In the genomic region with DNA sequence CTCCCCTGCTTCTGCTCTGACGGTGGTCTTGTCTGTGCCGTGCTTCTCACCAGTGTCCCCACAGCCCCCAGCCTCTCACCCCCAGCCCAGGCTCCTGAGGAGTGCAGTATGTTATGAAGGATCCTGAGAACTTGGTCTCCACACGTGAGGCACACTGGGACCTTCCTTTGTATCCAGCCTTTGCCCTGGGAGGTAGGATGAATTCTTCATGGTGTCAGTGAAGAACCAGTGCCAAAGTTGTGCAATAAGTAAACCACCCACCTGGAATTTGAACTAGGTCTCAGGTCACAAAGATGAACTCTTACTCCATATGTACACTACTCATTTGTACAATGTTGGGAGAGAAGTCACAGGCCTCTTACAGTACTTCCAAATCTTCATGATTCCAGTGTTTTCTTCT, we compare ENCODE assay signal across 20 mouse cellular contexts. TPM values are rescaled to one million over a fixed set of nuclear protein-coding genes. Genes with fewer than 3 reads are reported as not detected.
A peak's percentile ranks its signal among the peaks of the same experiment; 100 is the strongest.
DNase-seq lines count a peak whose midpoint lies in the region; ATAC-seq and TF ChIP-seq lines count a peak whose summit lies in the region.
"Had no signal": no experiment of that assay in that cellular context is flagged by ENCODE, and none has a peak within 500 bp of the region (broad histone marks: within the 10 kb centered on the region; RNA-seq: fewer than 3 reads in every experiment).

A gene (minus strand): TSS at position 188 of the 400 bp plus-strand sequence.

- DNase-seq in kidney, adult 11 months: peak; percentile 84
- no peak for DNase-seq in embryonic facial prominence, embryonic 10.5 days (ENCODE audit: low spot score)
- DNase-seq in cerebellum, adult 11-12 months: no peak
- DNase-seq: cerebellum, postnatal 36 days; heart, adult 2 months; heart, postnatal 14 days; right cerebral cortex, postnatal 25 days; thymus, adult 18-20 months had no signal

- WGBS in kidney, embryonic 16.5 days: 82% methylated on average over 3 of the region's 3 CpGs
- WGBS in embryonic facial prominence, embryonic 10.5 days: 85% methylated on average over 3 of the region's 3 CpGs
- 63% methylated on average over 3 of the region's 3 CpGs for WGBS in intestine, postnatal 0 days
- 50% methylated on average over 3 of the region's 3 CpGs for WGBS in liver, embryonic 15.5 days (ENCODE audit: insufficient replicate concordance)

- H3K4me2 ChIP-seq in kidney, embryonic 16.5 days (replicated peaks; ENCODE audit: low read depth, low read length): no peak within 1 kb of the TSS
- H3K4me2 ChIP-seq in intestine, postnatal 0 days (replicated peaks; ENCODE audit: low read depth): peak within 1 kb of the TSS; percentile 25
- peak within 1 kb of the TSS; percentile 50 for H3K4me2 ChIP-seq in liver, embryonic 15.5 days
- H3K4me2 ChIP-seq: embryonic facial prominence, embryonic 13.5 days; limb, embryonic 12.5 days; neural tube, embryonic 13.5 days had no signal

- no peak within 1 kb of the TSS for H3K4me3 ChIP-seq in kidney, embryonic 16.5 days (ENCODE audit: low read length)
- no peak within 1 kb of the TSS for H3K4me3 ChIP-seq in embryonic facial prominence, embryonic 10.5 days
- no peak within 1 kb of the TSS for H3K4me3 ChIP-seq in intestine, postnatal 0 days (ENCODE audit: low read depth, low read length)
- H3K4me3 ChIP-seq in liver, embryonic 15.5 days (replicated peaks): peak within 1 kb of the TSS; percentile 36
- H3K4me3 ChIP-seq: embryonic facial prominence, embryonic 13.5 days; heart, adult 2 months; left cerebral cortex, adult 2 months; limb, embryonic 12.5 days; neural tube, embryonic 13.5 days had no signal

- H3K27ac ChIP-seq in kidney, embryonic 16.5 days (ENCODE audit: low read length): no peak within 1 kb of the TSS
- peak within 1 kb of the TSS; percentile 26; the same call in 1 of the 2 replicates for H3K27ac ChIP-seq in embryonic facial prominence, embryonic 10.5 days (replicated peaks)
- H3K27ac ChIP-seq in intestine, postnatal 0 days (ENCODE audit: low read depth, low read length): peak within 1 kb of the TSS; percentile 64
- peak within 1 kb of the TSS; percentile 78 for H3K27ac ChIP-seq in liver, embryonic 15.5 days (replicated peaks)
- H3K27ac ChIP-seq: embryonic facial prominence, embryonic 13.5 days; heart, adult 2 months; left cerebral cortex, adult 2 months; limb, embryonic 12.5 days; neural tube, embryonic 13.5 days had no signal

- no peaks in the 10 kb centered on the region for H3K4me1 ChIP-seq in kidney, embryonic 16.5 days (ENCODE audit: insufficient read depth, low read length)
- peaks cover 6% of the 10 kb centered on the region; the same call in 1 of the 2 replicates for H3K4me1 ChIP-seq in embryonic facial prominence, embryonic 10.5 days
- 0 out of 2 replicates have a peak, but pooled peaks cover 2% of the 10 kb centered on the region for H3K4me1 ChIP-seq in intestine, postnatal 0 days (replicated peaks; ENCODE audit: control insufficient read depth, insufficient read depth, low read length)
- no peaks in the 10 kb centered on the region; the same call in 1 of the 2 replicates for H3K4me1 ChIP-seq in liver, embryonic 15.5 days (replicated peaks)
- H3K4me1 ChIP-seq: neural tube, embryonic 13.5 days had no signal

- H3K9me3 ChIP-seq in kidney, embryonic 16.5 days (ENCODE audit: low read length): no peaks in the 10 kb centered on the region
- no peaks in the 10 kb centered on the region for H3K9me3 ChIP-seq in embryonic facial prominence, embryonic 10.5 days
- H3K9me3 ChIP-seq in intestine, postnatal 0 days (ENCODE audit: control insufficient read depth): no peaks in the 10 kb centered on the region
- no peaks in the 10 kb centered on the region for H3K9me3 ChIP-seq in liver, embryonic 15.5 days (replicated peaks)
- H3K9me3 ChIP-seq: embryonic facial prominence, embryonic 13.5 days; limb, embryonic 12.5 days; neural tube, embryonic 13.5 days had no signal

- TF ChIP-seq CTCF in intestine, postnatal 0 days (IDR thresholded peaks at IDR 0.05; ENCODE audit: low read depth): no peak

- no peak within 1 kb of the TSS for H3K9ac ChIP-seq in kidney, embryonic 16.5 days (replicated peaks; ENCODE audit: low read length)
- 0 out of 2 replicates have a peak within 1 kb of the TSS, but pooled peaks have one; percentile 3 for H3K9ac ChIP-seq in intestine, postnatal 0 days (ENCODE audit: low read depth, low read length)
- H3K9ac ChIP-seq in liver, embryonic 15.5 days: no peak within 1 kb of the TSS
- H3K9ac ChIP-seq: embryonic facial prominence, embryonic 13.5 days; limb, embryonic 12.5 days; neural tube, embryonic 13.5 days had no signal

- no peaks in the 10 kb centered on the region for H3K36me3 ChIP-seq in kidney, embryonic 16.5 days (ENCODE audit: insufficient read depth, low read length)
- H3K36me3 ChIP-seq in embryonic facial prominence, embryonic 10.5 days (replicated peaks): no peaks in the 10 kb centered on the region
- no peaks in the 10 kb centered on the region for H3K36me3 ChIP-seq in intestine, postnatal 0 days (ENCODE audit: control insufficient read depth, insufficient read depth)
- H3K36me3 ChIP-seq in liver, embryonic 15.5 days (replicated peaks): 0 out of 2 replicates have a peak, but pooled peaks cover 2% of the 10 kb centered on the region
- H3K36me3 ChIP-seq: embryonic facial prominence, embryonic 13.5 days; limb, embryonic 12.5 days; neural tube, embryonic 13.5 days had no signal

- no peak for ATAC-seq in kidney, embryonic 16.5 days (ENCODE audit: low FRiP score, low TSS enrichment)
- ATAC-seq in intestine, postnatal 0 days: peak; percentile 55
- ATAC-seq in liver, embryonic 15.5 days (ENCODE audit: insufficient read depth): peak; percentile 58
- no peak for ATAC-seq in megakaryocyte-erythroid progenitor cell, adult 5-6 weeks (replicated peaks; ENCODE audit: low FRiP score, low TSS enrichment, poor library complexity, severe bottlenecking)
- ATAC-seq: forebrain, embryonic 16.5 days; hindbrain, embryonic 16.5 days had no signal

- no peaks in the 10 kb centered on the region for H3K27me3 ChIP-seq in kidney, embryonic 16.5 days (ENCODE audit: insufficient read depth, low read length)
- no peaks in the 10 kb centered on the region; the same call in 1 of the 2 replicates for H3K27me3 ChIP-seq in embryonic facial prominence, embryonic 10.5 days (replicated peaks; ENCODE audit: low read depth, poor library complexity, severe bottlenecking)
- no peaks in the 10 kb centered on the region for H3K27me3 ChIP-seq in intestine, postnatal 0 days (replicated peaks; ENCODE audit: control insufficient read depth, insufficient read depth, low read length)
- no peaks in the 10 kb centered on the region for H3K27me3 ChIP-seq in liver, embryonic 15.5 days
- H3K27me3 ChIP-seq: limb, embryonic 12.5 days; neural tube, embryonic 13.5 days had no signal

RNA-seq across cellular contexts. Expression of the gene that starts here (rescaled TPM):
- 1.0 and 2.0 TPM in 2 replicates for polyA plus RNA-seq in kidney, embryonic 16.5 days (2015; fragmentation: Nextera tagmentation; extraction: Ambion mirVana)
- polyA plus RNA-seq in embryonic facial prominence, embryonic 10.5 days (2016; fragmentation: Nextera tagmentation; extraction: Ambion mirVana): not detected in 2 replicates
- polyA plus RNA-seq in intestine, postnatal 0 days (2015; fragmentation: Nextera tagmentation; extraction: Ambion mirVana): 9.3 and 10.8 TPM in 2 replicates
- 47.0 and 60.4 TPM in 2 replicates for polyA plus RNA-seq in liver, embryonic 15.5 days (2015; fragmentation: Nextera tagmentation; extraction: Ambion mirVana)
- not detected in 2 replicates for total RNA-seq in megakaryocyte-erythroid progenitor cell, adult 5-6 weeks (2014; fragmentation: Nextera tagmentation)
- not detected in 2 replicates for total RNA-seq in megakaryocyte-erythroid progenitor cell, adult 5-6 weeks (2017)
- total RNA-seq: layer of hippocampus, adult 8-10 months; MEL had no signal
- polyA plus RNA-seq: embryonic facial prominence, embryonic 13.5 days; limb, embryonic 12.5 days; neural tube, embryonic 13.5 days had no signal

Comparison
In these comparisons a context has a peak if more than half of its experiments do, and no peak if none do; other contexts are left out.
1. ATAC-seq: peak in intestine, postnatal 0 days (single experiment) and liver, embryonic 15.5 days (single experiment); none in kidney, embryonic 16.5 days (single experiment) and megakaryocyte-erythroid progenitor cell, adult 5-6 weeks (single experiment).